Mouse (Mus musculus) frontal cortex, adult 2 months (tissue): ENCODE measurements around the gene Tmsb15a. TPM values are rescaled to one million over a fixed set of nuclear protein-coding genes. Genes with fewer than 3 reads are reported as not detected.
"Not testable (repeated sequence)": the region's sequence is repeated elsewhere in the genome, so short reads cannot be mapped to it uniquely, and the experiment has no call there.

Source experiments
- DNase-seq, 2 experiments: peaks; one replicate each; pipeline ENCODE4 v3.0.0; 2022; ENCODE audit warnings: low spot score in 1 of 2; ENCODE audit errors: extremely low spot score in 1 of 2
- polyA plus RNA-seq: library from polyadenylated mRNA; depleted of rRNA; stranded (reverse); fragments of >200 nt; gene quantifications from 2 replicates; pipeline ENCODE4 v1.2.3, GENCODE M21; 2012; rRNA removed

Tmsb15a gene
- polyA plus RNA-seq: not detected in 2 replicates

GRCm38 (mm10) chrX:135725161-135725560 is at the start of gene Tmsb15a:
TSS of gene Tmsb15a (minus strand) at chrX:135725261.
- DNase-seq: no peak

GRCm38 (mm10) chrX:135768565-135768964 is 43.5 kb upstream of the Tmsb15a start:
- DNase-seq: no peak

DNA sequence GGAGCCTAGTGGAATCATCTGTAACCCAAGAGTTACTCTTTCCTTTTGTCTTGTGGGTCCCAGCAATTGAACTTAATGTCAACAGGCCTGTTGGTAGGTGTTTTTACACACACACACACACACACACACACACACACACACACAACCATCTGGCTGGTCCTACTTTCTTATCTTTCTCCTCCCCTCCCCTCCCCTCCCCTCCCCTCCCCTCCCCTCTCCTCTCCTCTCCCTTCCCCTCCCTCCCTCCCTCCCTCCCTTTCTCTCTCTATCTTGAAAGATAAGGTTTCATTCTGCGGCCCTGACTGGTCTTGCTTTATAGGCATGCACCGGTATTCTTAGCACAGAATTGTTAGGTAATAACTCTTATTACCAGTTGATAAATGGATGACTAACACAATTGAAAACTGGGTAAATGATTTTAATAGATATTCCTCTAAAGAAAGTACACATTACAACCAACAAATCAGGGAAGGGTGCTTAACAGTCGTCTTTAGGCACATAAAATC is 43.0 kb upstream of the Tmsb15a start:
- DNase-seq: no peak

DNA sequence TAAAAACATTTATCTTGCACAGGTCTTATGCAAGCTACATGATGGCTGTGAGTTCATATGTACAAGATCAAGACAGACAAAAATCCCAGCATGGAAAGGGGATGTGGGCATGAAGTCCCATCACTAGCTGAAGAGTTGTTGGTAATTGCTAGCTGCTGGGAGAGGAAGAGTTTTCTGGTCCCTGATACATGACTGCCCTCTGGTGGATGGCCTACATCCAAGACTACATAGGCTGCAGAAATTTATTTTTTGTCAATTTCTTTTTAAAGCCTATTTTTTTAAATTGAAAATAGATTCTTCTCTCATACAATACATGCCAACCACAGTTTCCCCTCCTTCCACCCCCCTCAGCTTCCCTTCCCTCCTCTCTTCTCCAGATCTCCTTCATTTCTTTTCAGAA is 36.6 kb upstream of the Tmsb15a start:
- peak in 1 of 2 experiments; percentile 60 for DNase-seq

DNA sequence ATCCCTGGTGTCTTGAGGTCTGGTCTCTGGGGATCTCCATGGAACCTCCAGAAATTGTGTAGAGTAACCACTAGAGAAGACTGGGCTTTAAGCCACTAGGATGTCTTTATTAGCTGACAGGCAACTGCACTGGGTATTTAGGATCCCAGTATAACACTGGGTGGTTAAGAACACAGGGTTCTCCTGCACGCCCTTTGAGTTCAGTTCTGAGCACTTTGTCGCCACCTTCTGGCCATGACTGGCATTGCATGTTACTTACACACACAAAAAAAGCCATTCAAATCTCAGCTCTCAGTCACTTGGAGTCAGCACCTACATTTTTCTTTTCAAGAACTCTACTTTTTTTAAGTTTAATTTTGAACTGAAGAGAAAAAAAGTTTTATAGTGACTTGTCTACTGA is 27.8 kb upstream of the Tmsb15a start:
- peak; percentile 35 to 86 for DNase-seq

GRCm38 (mm10) chrX:135745376-135745775 is 20.3 kb upstream of the Tmsb15a start:
- not testable (repeated sequence) for DNase-seq

GRCm38 (mm10) chrX:135743056-135743355 is 17.9 kb upstream of the Tmsb15a start:
- peak in 1 of 2 experiments; percentile 30 for DNase-seq

DNA sequence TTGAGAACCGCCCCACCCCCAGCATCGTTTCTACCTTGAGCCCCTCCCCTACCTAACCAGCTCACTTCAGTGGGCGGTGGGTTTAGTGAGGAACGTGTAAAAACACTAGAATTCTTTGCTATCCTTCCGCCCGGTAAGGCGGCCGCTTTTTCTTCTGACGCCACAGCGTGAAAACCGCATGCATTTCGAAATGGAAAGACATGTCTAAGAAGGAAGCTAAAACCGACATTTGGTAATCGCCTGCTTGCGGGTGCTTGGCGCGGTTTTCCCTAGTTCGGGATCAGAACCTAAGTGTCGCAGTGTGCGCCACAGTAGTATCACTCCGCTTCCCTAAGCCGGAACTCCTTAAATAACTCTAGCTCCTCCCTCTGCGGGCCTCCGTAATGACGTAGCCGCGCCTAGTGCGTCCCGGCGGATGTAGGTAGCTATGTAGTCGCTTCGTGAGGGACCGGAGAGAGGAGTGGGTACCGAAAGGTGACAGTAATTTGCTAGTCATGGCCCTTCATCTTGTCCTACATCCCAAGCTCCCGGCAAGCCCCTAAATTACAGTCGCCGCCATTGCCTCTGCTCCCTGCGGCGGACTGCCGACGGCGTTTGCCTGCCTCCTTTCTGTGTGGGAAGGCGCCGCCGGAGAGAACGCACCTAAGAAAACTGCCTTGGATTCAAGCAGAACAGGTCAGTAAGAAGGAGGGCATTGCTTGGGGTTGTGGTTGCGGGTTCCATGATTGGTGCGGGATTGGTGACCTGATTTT is 17.4 kb upstream of the Tmsb15a start, which contains the start of the genes Armcx5 and Gprasp1:
Armcx5 (plus strand) TSS at position 430 of the 752 bp plus-strand sequence.
Gprasp1 (plus strand) TSS at position 430 of the 752 bp plus-strand sequence.
- peak; percentile 81 to 91 for DNase-seq

DNA sequence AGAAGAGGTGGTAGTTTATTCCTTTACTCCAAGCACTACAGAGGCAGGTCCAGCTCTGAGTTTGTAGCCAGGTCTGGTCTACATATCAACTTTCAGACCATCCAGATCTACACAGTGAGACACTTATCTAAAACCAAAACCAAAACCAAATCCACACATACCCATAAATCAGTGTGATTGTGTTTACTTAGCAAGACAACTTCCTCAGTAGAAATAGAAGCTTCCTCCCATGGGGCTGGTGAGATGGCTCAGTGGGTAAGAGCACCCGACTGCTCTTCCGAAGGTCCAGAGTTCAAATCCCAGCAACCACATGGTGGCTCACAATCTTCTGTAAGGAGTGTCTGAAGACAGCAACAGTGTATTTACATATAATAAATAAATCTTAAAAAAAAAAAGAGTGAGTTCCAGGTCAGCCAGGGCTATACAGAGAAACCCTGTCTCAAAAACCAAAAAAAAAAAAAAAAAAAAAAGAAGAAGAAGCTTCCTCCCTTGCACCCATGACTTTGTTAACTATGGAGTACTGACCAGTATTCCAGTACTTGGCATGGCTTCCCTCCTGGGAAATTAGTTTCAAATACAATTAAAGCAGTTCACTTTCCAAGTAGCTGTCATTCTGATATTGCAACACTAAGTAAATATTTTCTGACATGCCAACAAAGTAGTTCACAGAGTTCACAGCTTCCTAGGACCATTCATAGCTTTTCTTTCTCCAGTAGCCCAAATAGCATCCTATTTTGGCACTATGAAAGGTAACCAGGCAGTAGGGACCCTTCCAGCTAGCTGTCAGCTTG is 13.9 kb upstream of the Tmsb15a start:
- no peak for DNase-seq

- DNase-seq: no peak
These were observed 12.2 kb downstream of the Tmsb15a start for GRCm38 (mm10) chrX:135712845-135713244.

GRCm38 (mm10) chrX:135704349-135704748 is 20.7 kb downstream of the Tmsb15a start:
- DNase-seq: no peak

GRCm38 (mm10) chrX:135703111-135703510 is 21.9 kb downstream of the Tmsb15a start:
- DNase-seq: no peak

DNA sequence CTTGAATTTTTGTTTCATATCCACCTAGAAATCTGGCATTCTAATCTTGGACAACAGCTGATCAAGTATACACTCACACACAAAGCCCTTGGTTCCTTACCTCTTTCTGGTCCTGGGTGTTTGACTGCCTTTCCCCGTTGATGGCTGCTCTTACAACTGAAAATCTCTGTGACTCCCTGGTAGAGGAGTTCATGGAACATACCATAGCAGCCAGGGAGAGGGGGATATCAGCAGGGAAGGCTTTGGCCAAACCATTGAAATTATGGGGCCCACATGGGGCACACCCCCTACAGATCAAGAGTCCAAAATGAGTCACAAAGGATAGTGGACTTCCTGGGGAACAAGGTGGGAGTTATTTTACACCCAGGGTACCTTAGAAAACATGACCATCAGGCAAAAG is 31.4 kb downstream of the Tmsb15a start, which contains the start of gene Tcp11x2:
Tcp11x2 (minus strand) TSS at position 158 of the 400 bp plus-strand sequence.
- DNase-seq: no peak

DNA sequence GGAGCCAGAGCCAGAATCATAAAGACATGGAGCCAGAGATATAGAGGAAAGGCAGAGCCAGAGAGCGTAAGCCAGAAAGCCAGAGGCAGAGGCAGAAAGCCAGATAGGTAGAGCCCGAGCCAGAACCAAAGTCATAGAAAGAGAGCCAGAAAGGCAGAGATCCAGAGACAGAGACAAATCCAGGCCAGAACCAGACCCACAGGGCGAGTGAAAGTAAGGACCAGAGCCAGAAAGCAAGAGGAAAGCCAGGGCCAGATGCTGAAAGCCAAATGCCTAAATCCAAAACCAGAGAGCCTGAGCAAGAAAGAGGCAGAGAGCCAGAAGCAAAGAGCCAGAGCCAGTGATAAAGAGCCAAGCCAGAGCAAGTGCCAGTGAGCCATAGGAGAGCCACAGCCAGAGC is 37.3 kb downstream of the Tmsb15a start:
- DNase-seq: no peak

GRCm38 (mm10) chrX:135681858-135682257 is 43.2 kb downstream of the Tmsb15a start:
- no peak for DNase-seq

Other genes with a start within 250 kb of the Tmsb15a start
- gene AV320801, start 230.7 kb downstream of the Tmsb15a start, polyA plus RNA-seq: not detected in 2 replicates
- gene Nxf7, start 126.5 kb downstream of the Tmsb15a start, polyA plus RNA-seq: 4.3 and 5.0 TPM in 2 replicates
- gene Prame, start 97.6 kb downstream of the Tmsb15a start, polyA plus RNA-seq: not detected in 2 replicates
- not detected in 2 replicates for gene Tcp11x2, start 31.5 kb downstream of the Tmsb15a start, polyA plus RNA-seq
- 15.8 and 20.2 TPM in 2 replicates for gene Armcx5, start 17.5 kb upstream of the Tmsb15a start, polyA plus RNA-seq
- 180 and 207 TPM in 2 replicates for gene Gprasp1, start 17.5 kb upstream of the Tmsb15a start, polyA plus RNA-seq
- gene Bhlhb9, start 72.3 kb upstream of the Tmsb15a start, polyA plus RNA-seq: 43.8 and 52.5 TPM in 2 replicates
- 87.4 and 110 TPM in 2 replicates for gene Gprasp2, start 113.8 kb upstream of the Tmsb15a start, polyA plus RNA-seq